7 mouse cellular contexts compared by ENCODE assay signal in genomic region chr13:54589996-54590951, GRCm38 (mm10). TPM values are rescaled to one million over a fixed set of nuclear protein-coding genes. Genes with fewer than 3 reads are reported as not detected.
DNase-seq lines count a peak whose midpoint lies in the region; ATAC-seq lines count a peak whose summit lies in the region.

Gene Nop16, minus strand, starts transcription at chr13:54590090.
Gene Higd2a, plus strand, starts transcription at chr13:54590207.

- H3K9me3 ChIP-seq in intestine, embryonic 16.5 days (ENCODE audit: control insufficient read depth, low read length), result no peaks in the 10 kb centered on the region
- H3K9me3 ChIP-seq in midbrain, embryonic 11.5 days (ENCODE audit: control insufficient read depth, low read length), result no peaks in the 10 kb centered on the region

- H3K27me3 ChIP-seq in intestine, embryonic 16.5 days (replicated peaks; ENCODE audit: control insufficient read depth, insufficient read depth, low read length), result no peaks in the 10 kb centered on the region
- no peaks in the 10 kb centered on the region for H3K27me3 ChIP-seq in midbrain, embryonic 11.5 days (ENCODE audit: control insufficient read depth, insufficient read depth, low read length)

- under 1% methylated on average over 51 of the region's 51 CpGs for WGBS in intestine, embryonic 16.5 days
- under 1% methylated on average over 51 of the region's 51 CpGs for WGBS in midbrain, embryonic 11.5 days

- peak; percentile 98 for ATAC-seq in intestine, embryonic 16.5 days
- ATAC-seq in midbrain, embryonic 11.5 days (ENCODE audit: low FRiP score), result peak; percentile 97

- intact Hi-C loops in left cerebral cortex, postnatal 36 days (cut with DNase I), result loop anchor here (1.0 kb wide), 1 partner anchor 31 kb away; the partner anchor contains the start of gene Faf2

- H3K36me3 ChIP-seq in intestine, embryonic 16.5 days (ENCODE audit: control insufficient read depth, insufficient read depth, low read length), result peaks cover 4% of the 10 kb centered on the region; the same call in 1 of the 2 replicates
- H3K36me3 ChIP-seq in midbrain, embryonic 11.5 days (ENCODE audit: control insufficient read depth, insufficient read depth, low read length), result peaks cover 5% of the 10 kb centered on the region; the same call in 1 of the 2 replicates

- DNase-seq in adrenal gland, adult 8-10 months, result peak; percentile 97
- peak; percentile 99 for DNase-seq in embryo, embryonic 9.5 days (ENCODE audit: extremely low spot score)
- peak; percentile 84 to 95 for DNase-seq in gastrocnemius, postnatal 4 days (ENCODE audit: low spot score in 2 of 2)
- peak; percentile 95 to 97 for DNase-seq in left cerebral cortex, postnatal 36 days (ENCODE audit: low spot score in 2 of 2)
- DNase-seq in midbrain, embryonic 11.5 days (ENCODE audit: low spot score, missing footprints), result peak; percentile 100
- DNase-seq in skeletal muscle tissue, adult 2 months (ENCODE audit: low read depth, low spot score), result peak; percentile 96

- H3K4me3 ChIP-seq in intestine, embryonic 16.5 days (ENCODE audit: low read length), result peak within 1 kb of the TSS; percentile 93
- H3K4me3 ChIP-seq in midbrain, embryonic 11.5 days (ENCODE audit: low read depth, low read length), result peak within 1 kb of the TSS; percentile 74

- H3K4me2 ChIP-seq in intestine, embryonic 16.5 days (ENCODE audit: low read depth, low read length), result peak within 1 kb of the TSS; percentile 68
- H3K4me2 ChIP-seq in midbrain, embryonic 11.5 days, result peak within 1 kb of the TSS; percentile 66

- peaks cover 14% of the 10 kb centered on the region for H3K4me1 ChIP-seq in intestine, embryonic 16.5 days (ENCODE audit: control insufficient read depth, insufficient read depth, low read length)
- H3K4me1 ChIP-seq in midbrain, embryonic 11.5 days (ENCODE audit: control insufficient read depth, insufficient read depth, low read length), result peaks cover 15% of the 10 kb centered on the region; the same call in 1 of the 2 replicates

- peak within 1 kb of the TSS; percentile 93 for H3K9ac ChIP-seq in intestine, embryonic 16.5 days (ENCODE audit: low read depth, low read length)
- peak within 1 kb of the TSS; percentile 71 for H3K9ac ChIP-seq in midbrain, embryonic 11.5 days (ENCODE audit: low read length)

- H3K27ac ChIP-seq in intestine, embryonic 16.5 days (ENCODE audit: low read length), result peak within 1 kb of the TSS; percentile 83
- H3K27ac ChIP-seq in midbrain, embryonic 11.5 days (ENCODE audit: low read depth, low read length), result peak within 1 kb of the TSS; percentile 4; the same call in 1 of the 2 replicates

RNA-seq across cellular contexts. Expression of gene Nop16, which starts in this region (rescaled TPM):
- 10 to 100 TPM; 45.5 to 56.7 (median 51.8) TPM for total RNA-seq in adrenal gland, adult 8-10 months (2022)
- 10 to 100 TPM; 25.6 to 30.0 TPM for total RNA-seq in gastrocnemius, postnatal 4 days (2021)
- 75.3 and 91.4 TPM in 2 replicates for polyA plus RNA-seq in intestine, embryonic 16.5 days (2015; fragmentation: Nextera tagmentation; extraction: Ambion mirVana)
- 10 to 100 TPM; 21.7 to 27.3 TPM for total RNA-seq in left cerebral cortex, postnatal 36 days (2021)
- 65.1 and 67.0 TPM in 2 replicates for polyA plus RNA-seq in midbrain, embryonic 11.5 days (2014; fragmentation: Nextera tagmentation; extraction: Ambion mirVana)

RNA-seq across cellular contexts. Expression of gene Higd2a, which starts in this region (rescaled TPM):
- 100 to 1,000 TPM; 214 to 224 (median 218) TPM for total RNA-seq in adrenal gland, adult 8-10 months (2022)
- 100 to 1,000 TPM in 1 of 2 experiments, 10 to 100 TPM in 1; 96.9 to 105 TPM for total RNA-seq in gastrocnemius, postnatal 4 days (2021)
- 260 TPM in 2 replicates for polyA plus RNA-seq in intestine, embryonic 16.5 days (2015; fragmentation: Nextera tagmentation; extraction: Ambion mirVana)
- 100 to 1,000 TPM; 136 to 157 TPM for total RNA-seq in left cerebral cortex, postnatal 36 days (2021)
- 164 and 168 TPM in 2 replicates for polyA plus RNA-seq in midbrain, embryonic 11.5 days (2014; fragmentation: Nextera tagmentation; extraction: Ambion mirVana)

Comparison
In these comparisons a context has a peak if more than half of its experiments do, and no peak if none do; other contexts are left out.
1. Peak in every context shown above with its lines: DNase-seq, ATAC-seq, H3K4me3 ChIP-seq and H3K27ac ChIP-seq.